Mouse (Mus musculus): ENCODE measurements at regions not wholly inside any gene's neighbourhood (a gene's known extent, or its start where the extent isn't known, plus 50 kb on each side); places are given as distances from the start of the nearest gene placed in this dataset.
"Not testable (repeated sequence)": the region's sequence is repeated elsewhere in the genome, so short reads cannot be mapped to it uniquely, and the experiment has no call there.

GRCm38 (mm10) chr7:29639591-29639990 lies 87.2 kb downstream of the Catsperg2 start:
- not testable (repeated sequence) for H3K9ac ChIP-seq (ENCODE audit: low read length); H3K27ac ChIP-seq (ENCODE audit: low read depth)

GRCm38 (mm10) chr7:29602356-29602755 lies 83.9 kb upstream of the Sipa1l3 start:
- DNase-seq (ENCODE audit: low spot score) (no peak), ATAC-seq (replicated peaks; ENCODE audit: low FRiP score, low TSS enrichment, low read depth) (no peak)
- Histone ChIP-seq H3K27ac (ENCODE audit: low read depth) (no peak overlapping the region), H3K4me1 (replicated peaks; ENCODE audit: control insufficient read depth, insufficient read depth, low read length) (no peaks in the 10 kb centered on the region), H3K4me2 (ENCODE audit: low read length) (no peak overlapping the region), H3K36me3 (ENCODE audit: control insufficient read depth, insufficient read depth, low read length) (no peaks in the 10 kb centered on the region), H3K9me3 (ENCODE audit: control insufficient read depth, low read length) (no peaks in the 10 kb centered on the region), H3K27me3 (replicated peaks; ENCODE audit: control insufficient read depth, insufficient read depth, low read length) (no peaks in the 10 kb centered on the region), H3K4me3 (ENCODE audit: low read depth, low read length) (no peak overlapping the region), H3K9ac (ENCODE audit: low read length) (no peak overlapping the region)
- 65% methylated on average over 1 of the region's 1 CpGs for WGBS

More at GRCm38 (mm10) chr7:29639591-29639990, 87.2 kb downstream of the Catsperg2 start:
- ATAC-seq (replicated peaks; ENCODE audit: low FRiP score, low TSS enrichment, low read depth); DNase-seq (ENCODE audit: low spot score); H3K4me3 ChIP-seq (ENCODE audit: low read depth, low read length); H3K4me1 ChIP-seq (replicated peaks; ENCODE audit: control insufficient read depth, insufficient read depth, low read length); H3K36me3 ChIP-seq (ENCODE audit: control insufficient read depth, insufficient read depth, low read length); H3K4me2 ChIP-seq (ENCODE audit: low read length); H3K27me3 ChIP-seq (replicated peaks; ENCODE audit: control insufficient read depth, insufficient read depth, low read length): not testable (repeated sequence)
- WGBS, result 89% methylated on average over 5 of the region's 5 CpGs
- H3K9me3 ChIP-seq (ENCODE audit: control insufficient read depth, low read length), result peaks cover 10% of the 10 kb centered on the region

- Histone ChIP-seq H3K27ac (ENCODE audit: low read depth) (no peak overlapping the region), H3K4me1 (replicated peaks; ENCODE audit: control insufficient read depth, insufficient read depth, low read length) (no peaks in the 10 kb centered on the region), H3K9ac (ENCODE audit: low read length) (no peak overlapping the region), H3K4me2 (ENCODE audit: low read length) (no peak overlapping the region), H3K36me3 (ENCODE audit: control insufficient read depth, insufficient read depth, low read length) (no peaks in the 10 kb centered on the region), H3K9me3 (ENCODE audit: control insufficient read depth, low read length) (no peaks in the 10 kb centered on the region), H3K27me3 (replicated peaks; ENCODE audit: control insufficient read depth, insufficient read depth, low read length) (no peaks in the 10 kb centered on the region), H3K4me3 (ENCODE audit: low read depth, low read length) (no peak overlapping the region)
- DNase-seq (ENCODE audit: low spot score) (no peak), ATAC-seq (replicated peaks; ENCODE audit: low FRiP score, low TSS enrichment, low read depth) (no peak)
- WGBS, result 72% methylated on average over 6 of the region's 6 CpGs
Observed at GRCm38 (mm10) chr7:29601337-29601736, 82.9 kb upstream of the Sipa1l3 start.

GRCm38 (mm10) chr7:29597291-29597690 lies 78.8 kb upstream of the Sipa1l3 start:
- not testable (repeated sequence) for ATAC-seq (replicated peaks; ENCODE audit: low FRiP score, low TSS enrichment, low read depth); H3K4me2 ChIP-seq (ENCODE audit: low read length); H3K4me3 ChIP-seq (ENCODE audit: low read depth, low read length); H3K4me1 ChIP-seq (replicated peaks; ENCODE audit: control insufficient read depth, insufficient read depth, low read length); H3K9ac ChIP-seq (ENCODE audit: low read length); H3K36me3 ChIP-seq (ENCODE audit: control insufficient read depth, insufficient read depth, low read length); H3K9me3 ChIP-seq (ENCODE audit: control insufficient read depth, low read length); H3K27me3 ChIP-seq (replicated peaks; ENCODE audit: control insufficient read depth, insufficient read depth, low read length); H3K27ac ChIP-seq (ENCODE audit: low read depth)
- WGBS, result 32% methylated on average over 7 of the region's 7 CpGs
- DNase-seq (ENCODE audit: low spot score), result peak; percentile 70

GRCm38 (mm10) chr7:29578128-29578527 lies 59.7 kb upstream of the Sipa1l3 start:
- 65% methylated on average over 5 of the region's 5 CpGs for WGBS
- Histone ChIP-seq H3K9ac (ENCODE audit: low read length) (no peak overlapping the region), H3K9me3 (ENCODE audit: control insufficient read depth, low read length) (no peaks in the 10 kb centered on the region), H3K36me3 (ENCODE audit: control insufficient read depth, insufficient read depth, low read length) (no peaks in the 10 kb centered on the region), H3K4me2 (ENCODE audit: low read length) (no peak overlapping the region), H3K27ac (ENCODE audit: low read depth) (no peak overlapping the region), H3K4me1 (replicated peaks; ENCODE audit: control insufficient read depth, insufficient read depth, low read length) (no peaks in the 10 kb centered on the region), H3K4me3 (ENCODE audit: low read depth, low read length) (no peak overlapping the region), H3K27me3 (replicated peaks; ENCODE audit: control insufficient read depth, insufficient read depth, low read length) (no peaks in the 10 kb centered on the region)
- no peak for DNase-seq (ENCODE audit: low spot score)
- ATAC-seq (replicated peaks; ENCODE audit: low FRiP score, low TSS enrichment, low read depth), result no peak

GRCm38 (mm10) chr7:29575606-29576005 lies 57.2 kb upstream of the Sipa1l3 start:
- no peak overlapping the region for H3K4me2 ChIP-seq (ENCODE audit: low read length)
- H3K36me3 ChIP-seq (ENCODE audit: control insufficient read depth, insufficient read depth, low read length), result no peaks in the 10 kb centered on the region
- DNase-seq (ENCODE audit: low spot score), result no peak
- no peaks in the 10 kb centered on the region for H3K4me1 ChIP-seq (replicated peaks; ENCODE audit: control insufficient read depth, insufficient read depth, low read length)
- no peak overlapping the region for H3K9ac ChIP-seq (ENCODE audit: low read length)
- no peak for ATAC-seq (replicated peaks; ENCODE audit: low FRiP score, low TSS enrichment, low read depth)
- H3K27me3 ChIP-seq (replicated peaks; ENCODE audit: control insufficient read depth, insufficient read depth, low read length), result no peaks in the 10 kb centered on the region
- no peak overlapping the region for H3K27ac ChIP-seq (ENCODE audit: low read depth)
- H3K9me3 ChIP-seq (ENCODE audit: control insufficient read depth, low read length), result no peaks in the 10 kb centered on the region
- WGBS, result 48% methylated on average over 1 of the region's 1 CpGs
- no peak overlapping the region for H3K4me3 ChIP-seq (ENCODE audit: low read depth, low read length)

All from intestine, embryonic 14.5 days (tissue).